Mouse (Mus musculus) skeletal muscle tissue, postnatal 0 days (tissue): Measurements from ENCODE around the gene Insm1. TPM values are rescaled to one million over a fixed set of nuclear protein-coding genes. Genes with fewer than 3 reads are reported as not detected.

Source experiments
- polyA plus RNA-seq: library from polyadenylated mRNA; unstranded; fragments of >200 nt; fragmentation: Nextera tagmentation; extraction: Ambion mirVana; gene quantifications from 2 replicates; pipeline ENCODE4 v1.2.1, GENCODE M21; 2015

The Insm1 gene
- not detected in 2 replicates for polyA plus RNA-seq

GRCm38 (mm10) chr2:146221076-146221928, at the start of gene Insm1:
TSS of gene Insm1 (plus strand) at chr2:146221921.

